Mouse (Mus musculus) spleen, adult 2 months (tissue): ENCODE results near the gene Phgr1.

Source experiments
- CTCF ChIP-seq: fragments of 200-500 bp; IDR thresholded peaks from 2 replicates; pipeline ENCODE4 v1.5.1; 2011; ENCODE audit warnings: mild to moderate bottlenecking, inconsistent platforms; ENCODE audit not compliant: insufficient read depth, insufficient read length, insufficient replicate concordance; ENCODE audit errors: extremely low read depth
- POLR2A ChIP-seq: fragments of 200-500 bp; IDR thresholded peaks from 2 replicates; pipeline ENCODE4 v1.6.1; 2011; ENCODE audit warnings: low read depth, low read length, inconsistent platforms

DNA sequence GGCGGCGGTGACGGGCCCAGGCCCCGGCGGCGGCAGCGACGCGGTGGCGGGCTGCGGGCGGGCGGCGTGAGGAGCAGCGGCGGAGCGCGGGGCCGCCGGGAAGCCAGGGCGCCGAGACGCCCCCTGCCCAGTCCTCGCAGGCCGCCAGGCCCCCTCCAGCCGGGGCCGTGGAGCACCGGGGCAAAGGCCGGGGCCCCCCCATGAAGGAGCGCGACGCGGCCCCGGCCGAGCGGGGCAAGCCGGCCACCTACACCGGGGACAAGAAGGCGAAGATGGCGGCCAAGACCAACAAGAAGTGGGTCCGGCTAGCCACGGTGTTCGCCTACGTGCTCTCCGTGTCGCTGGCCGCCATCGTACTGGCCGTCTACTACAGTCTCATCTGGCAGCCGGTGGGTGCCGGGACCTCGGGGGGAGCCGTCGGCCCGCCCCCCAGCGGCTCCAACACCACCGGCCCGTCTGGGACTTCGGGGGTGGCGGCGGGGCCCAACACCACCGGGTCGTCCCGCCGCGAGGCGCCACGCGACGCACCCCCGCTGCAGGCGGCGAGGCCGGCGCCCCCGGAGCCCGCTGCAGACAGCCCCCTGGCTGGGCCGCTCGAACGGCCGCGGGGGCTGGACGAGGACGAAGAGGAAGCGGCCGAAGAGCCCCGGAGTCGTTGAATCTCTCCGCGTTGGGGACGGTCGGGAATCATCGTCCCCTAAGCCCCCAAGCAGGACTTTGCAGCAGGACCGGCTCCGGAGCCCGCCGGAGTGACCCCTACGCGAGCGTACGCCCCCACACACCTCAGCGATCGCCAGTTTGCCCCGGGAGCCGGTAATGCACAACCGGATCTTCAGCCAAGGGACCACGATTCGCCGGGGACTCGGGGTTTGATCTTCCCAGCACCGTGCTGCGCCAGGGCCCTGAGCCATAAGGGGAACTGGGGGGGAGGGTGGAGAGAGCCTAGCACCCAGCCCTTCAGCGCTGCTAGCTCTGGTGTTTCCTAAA lies 26.4 kb upstream of the Phgr1 start:
- TF ChIP-seq CTCF: no peak
- no peak for TF ChIP-seq POLR2A
